Mouse (Mus musculus) ES-E14 (cell line): Measurements from ENCODE around the gene Slc39a5. TPM values are rescaled to one million over a fixed set of nuclear protein-coding genes. Genes with fewer than 3 reads are reported as not detected.

Experiments used
- DNase-seq: peaks from one replicate; pipeline ENCODE4 v3.0.0-alpha.2; 2013; ENCODE audit warnings: low read depth, low spot score
- H3K27ac ChIP-seq: 2 replicates; pipeline ENCODE4 v1.5.1; 2012; ENCODE audit warnings: low read depth, mild to moderate bottlenecking, low read length, moderate library complexity, mixed read lengths; ENCODE audit not compliant: poor library complexity, insufficient read depth, severe bottlenecking
- H3K36me3 ChIP-seq: 2 replicates; pipeline ENCODE4 v1.6.1; 2012; ENCODE audit warnings: mild to moderate bottlenecking, low read length, moderate library complexity, mixed read lengths; ENCODE audit not compliant: control insufficient read depth, poor library complexity, insufficient read depth, severe bottlenecking
- H3K4me1 ChIP-seq, 2 experiments: fragments of 150-350 bp in 1 of 2; sonication (generic) in 1 of 2; 2 replicates each; pipeline ENCODE4 v1.6.1; 2012; ENCODE audit warnings: low read length in 2 of 2, mild to moderate bottlenecking in 1 of 2, mixed read lengths in 1 of 2; ENCODE audit not compliant: control insufficient read depth in 2 of 2, insufficient read depth in 2 of 2, poor library complexity in 1 of 2
- H3K4me3 ChIP-seq, 2 experiments: fragments of 150-350 bp in 1 of 2; sonication (generic) in 1 of 2; 2 replicates each; pipeline ENCODE4 v1.5.1; 2012; ENCODE audit warnings: low read length in 2 of 2, low read depth in 1 of 2, mild to moderate bottlenecking in 1 of 2, mixed read lengths in 1 of 2; ENCODE audit not compliant: insufficient read depth in 1 of 2, poor library complexity in 1 of 2, severe bottlenecking in 1 of 2
- H3K9ac ChIP-seq: 2 replicates; pipeline ENCODE4 v1.6.1; 2012; ENCODE audit warnings: low read depth, mild to moderate bottlenecking, low read length, mixed read lengths; ENCODE audit not compliant: poor library complexity, insufficient read depth, severe bottlenecking
- H3K9me3 ChIP-seq: fragments of 150-350 bp; sonication (generic); 2 replicates; pipeline ENCODE4 v1.6.1; 2012; ENCODE audit warnings: low read depth, mild to moderate bottlenecking, low read length; ENCODE audit not compliant: control insufficient read depth, insufficient read depth
- CHD2 ChIP-seq: IDR thresholded peaks from 2 replicates; pipeline ENCODE4 v1.6.1; 2014; ENCODE audit warnings: mild to moderate bottlenecking, low read depth, low read length, inconsistent platforms
- HCFC1 ChIP-seq: IDR thresholded peaks from 2 replicates; pipeline ENCODE4 v1.6.1; 2012; ENCODE audit warnings: low read length, inconsistent platforms, borderline replicate concordance; ENCODE audit not compliant: insufficient read depth
- MAFK ChIP-seq: IDR thresholded peaks from 2 replicates; pipeline ENCODE4 v1.6.1; 2014; ENCODE audit warnings: mild to moderate bottlenecking, low read depth, low read length, inconsistent platforms; ENCODE audit not compliant: insufficient read depth
- ZC3H11A ChIP-seq: IDR thresholded peaks from 2 replicates; pipeline ENCODE4 v1.6.1; 2012; ENCODE audit warnings: low read depth, mild to moderate bottlenecking, inconsistent platforms, low read length, borderline replicate concordance
- ZNF384 ChIP-seq: IDR thresholded peaks from 2 replicates; pipeline ENCODE4 v1.6.1; 2012; ENCODE audit warnings: low read depth, low read length, inconsistent platforms
- in situ Hi-C, 2 experiments: fragments of 600-800 bp; cut with MboI; formaldehyde crosslinking; loops; one replicate each; pipeline ENCODE4 v1.15.1; 2025; ENCODE audit warnings: low sequenced_read_pairs in 2 of 2, inconsistent platforms in 1 of 2; ENCODE audit not compliant: unreplicated experiment in 2 of 2
- total RNA-seq: library from RNA; depleted of rRNA; stranded (reverse); fragments of 300-350 nt; gene quantifications from 2 replicates; pipeline ENCODE4 v1.2.3, GENCODE M21; 2012

The Slc39a5 gene
- total RNA-seq, 1 experiment, result 0.36 TPM

GRCm38 (mm10) chr10:128435186-128435823 lies 34.3 kb upstream of the Slc39a5 start:
- Histone ChIP-seq H3K27ac (no peak overlapping the region), H3K4me1 (no peaks in the 10 kb centered on the region), H3K4me3 (no peak overlapping the region), H3K9me3 (no peaks in the 10 kb centered on the region), H3K36me3 (peaks cover 40% of the 10 kb centered on the region), H3K9ac (no peak overlapping the region)
- DNase-seq, result no peak
- no peak for TF ChIP-seq CHD2
- no peak for TF ChIP-seq MAFK
- TF ChIP-seq ZC3H11A, result no peak
- no peak for TF ChIP-seq HCFC1
- no peak for TF ChIP-seq ZNF384
- in situ Hi-C loops, result no loop called here

DNA sequence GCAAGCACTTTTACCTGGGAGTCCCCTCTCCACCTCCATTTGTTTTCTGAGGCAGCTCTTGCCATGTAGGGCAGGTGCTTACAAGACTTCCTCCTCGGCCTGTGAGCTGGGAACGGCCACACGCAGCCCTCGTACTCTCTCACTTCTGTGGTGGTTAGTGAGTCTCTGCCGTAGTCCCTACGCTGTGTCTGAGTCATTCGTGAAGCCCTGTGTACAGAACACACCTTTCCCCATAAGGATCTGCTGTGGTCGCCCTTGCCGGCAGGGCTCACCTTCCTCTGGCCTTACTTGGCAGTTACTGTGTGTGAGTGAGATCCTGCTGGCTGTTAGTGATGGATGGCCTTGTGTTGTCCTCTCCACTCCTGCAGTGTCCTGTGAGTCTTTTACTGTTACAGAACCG lies 33.7 kb upstream of the Slc39a5 start:
- no peak overlapping the region for H3K9ac ChIP-seq
- no peaks in the 10 kb centered on the region for H3K4me1 ChIP-seq
- no peak overlapping the region for H3K27ac ChIP-seq
- in situ Hi-C loops, result no loop called here
- no peak for DNase-seq
- TF ChIP-seq MAFK (no peak), ZNF384 (no peak), CHD2 (no peak), HCFC1 (no peak), ZC3H11A (no peak)
- peaks cover 36% of the 10 kb centered on the region for H3K36me3 ChIP-seq
- H3K9me3 ChIP-seq, result no peaks in the 10 kb centered on the region
- no peak overlapping the region for H3K4me3 ChIP-seq

DNA sequence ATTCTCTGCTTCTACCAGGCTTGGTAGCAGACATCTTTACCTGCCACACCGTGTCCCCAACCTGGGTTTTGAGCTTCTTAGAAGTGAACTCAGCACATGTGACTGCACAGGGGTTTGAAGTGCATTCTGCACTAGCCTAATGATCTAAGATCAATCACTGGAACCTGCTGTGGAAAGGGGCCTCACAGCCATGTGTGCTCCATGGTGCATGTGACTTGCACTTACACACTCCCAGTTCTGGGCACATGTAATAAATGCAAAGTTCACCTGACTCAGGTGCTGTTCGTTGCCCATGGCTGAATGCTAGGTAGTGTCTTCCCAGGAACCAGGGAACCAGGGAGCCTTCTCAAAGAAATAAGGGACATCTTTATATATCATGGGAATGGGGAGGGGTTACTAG lies 32.4 kb upstream of the Slc39a5 start:
- H3K4me3 ChIP-seq, result no peak overlapping the region
- no peak for DNase-seq
- no peaks in the 10 kb centered on the region for H3K9me3 ChIP-seq
- in situ Hi-C loops, result no loop called here
- H3K9ac ChIP-seq, result no peak overlapping the region
- no peak overlapping the region for H3K27ac ChIP-seq
- H3K36me3 ChIP-seq, result peaks cover 38% of the 10 kb centered on the region
- TF ChIP-seq HCFC1 (no peak), ZNF384 (no peak), MAFK (no peak), ZC3H11A (no peak), CHD2 (no peak)
- no peaks in the 10 kb centered on the region for H3K4me1 ChIP-seq

DNA sequence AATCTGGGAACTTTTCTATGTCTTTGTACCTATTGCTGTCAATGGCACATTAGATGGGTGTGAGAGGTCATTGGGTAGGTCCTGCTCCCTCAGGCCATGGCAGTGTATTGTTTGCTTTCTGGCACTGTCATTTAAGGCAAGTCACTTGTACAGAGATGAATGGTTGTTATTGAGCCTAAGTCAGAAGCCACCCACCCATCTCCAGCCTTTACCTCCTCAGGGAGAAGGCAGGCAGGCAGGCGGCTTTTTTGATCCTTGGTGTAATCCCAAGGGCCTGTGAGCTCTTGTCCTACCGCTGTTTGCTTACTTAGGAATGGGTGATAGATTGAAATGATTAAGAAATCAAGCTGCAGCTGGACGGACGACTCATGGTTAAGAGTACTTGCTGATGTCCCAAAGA lies 28.4 kb upstream of the Slc39a5 start:
- no peaks in the 10 kb centered on the region for H3K9me3 ChIP-seq
- no peak for TF ChIP-seq ZC3H11A
- no peak for TF ChIP-seq HCFC1
- TF ChIP-seq ZNF384, result no peak
- no peak for TF ChIP-seq CHD2
- TF ChIP-seq MAFK, result no peak
- peaks cover 0 to 4% of the 10 kb centered on the region in 2 experiments; a peak in 1 of 4 replicates for H3K4me1 ChIP-seq
- peaks cover 12% of the 10 kb centered on the region for H3K36me3 ChIP-seq
- DNase-seq, result no peak
- in situ Hi-C loops, result no loop called here
- no peak overlapping the region for H3K9ac ChIP-seq
- H3K4me3 ChIP-seq, result no peak overlapping the region
- no peak overlapping the region for H3K27ac ChIP-seq

- Histone ChIP-seq H3K27ac (no peak overlapping the region), H3K9ac (no peak overlapping the region), H3K36me3 (peaks cover 12% of the 10 kb centered on the region), H3K4me1 (peaks cover 0 to 4% of the 10 kb centered on the region in 2 experiments; a peak in 1 of 4 replicates), H3K4me3 (no peak overlapping the region), H3K9me3 (no peaks in the 10 kb centered on the region)
- in situ Hi-C loops, result no loop called here
- DNase-seq, result no peak
- TF ChIP-seq ZC3H11A (no peak), CHD2 (no peak), ZNF384 (no peak), HCFC1 (no peak), MAFK (no peak)
Observed at GRCm38 (mm10) chr10:128429052-128429451, 28.0 kb upstream of the Slc39a5 start.
